Mouse (Mus musculus) embryonic facial prominence, embryonic 10.5 days (tissue): ENCODE results near the gene Phf11b. TPM values are rescaled to one million over a fixed set of nuclear protein-coding genes. Genes with fewer than 3 reads are reported as not detected.
"Not testable (repeated sequence)": the region's sequence is repeated elsewhere in the genome, so short reads cannot be mapped to it uniquely, and the experiment has no call there.

Experiments used
- DNase-seq: peaks from one replicate; pipeline ENCODE4 v3.0.0-alpha.2; 2017; ENCODE audit warnings: low spot score
- H3K27ac ChIP-seq: fragments of 300-500 bp; sonication (generic); replicated peaks from 2 replicates; pipeline ENCODE4 v1.5.1; 2016; ENCODE audit warnings: mild to moderate bottlenecking
- H3K27me3 ChIP-seq: fragments of 300-500 bp; sonication (generic); replicated peaks from 2 replicates; pipeline ENCODE4 v1.6.1; 2016; ENCODE audit warnings: low read depth, mild to moderate bottlenecking; ENCODE audit not compliant: poor library complexity, severe bottlenecking
- H3K36me3 ChIP-seq: fragments of 300-500 bp; sonication (generic); replicated peaks from 2 replicates; pipeline ENCODE4 v1.6.1; 2016; ENCODE audit warnings: mild to moderate bottlenecking, moderate library complexity
- H3K4me1 ChIP-seq: fragments of 300-500 bp; sonication (generic); 2 replicates; pipeline ENCODE4 v1.6.1; 2016
- H3K4me3 ChIP-seq: fragments of 300-500 bp; sonication (generic); 2 replicates; pipeline ENCODE4 v1.5.1; 2016; ENCODE audit warnings: mild to moderate bottlenecking, moderate library complexity
- H3K9me3 ChIP-seq: fragments of 300-500 bp; sonication (generic); 2 replicates; pipeline ENCODE4 v1.6.1; 2016; ENCODE audit warnings: mild to moderate bottlenecking
- WGBS: fragments of 180-500 bp; shearing (Covaris S2); methylation state at CpG from one replicate; pipeline ENCODE4 v1.1.7; 2016; 5-methylcytosine and 5-hydroxymethylcytosine counted together
- polyA plus RNA-seq: library from polyadenylated mRNA; unstranded; fragments of >200 nt; fragmentation: Nextera tagmentation; extraction: Ambion mirVana; gene quantifications from 2 replicates; pipeline ENCODE4 v1.2.1, GENCODE M21; 2016

Gene Phf11b
- polyA plus RNA-seq, 1 experiment from 2014 or later: 0.21 TPM

GRCm38 (mm10) chr14:59274961-59275360, 66.2 kb downstream of the Phf11b start:
- not testable (repeated sequence) for H3K36me3 ChIP-seq, H3K27ac ChIP-seq, H3K4me3 ChIP-seq, H3K4me1 ChIP-seq, H3K27me3 ChIP-seq, H3K9me3 ChIP-seq, DNase-seq
- WGBS: 94% methylated on average over 4 of the region's 4 CpGs

Other genes starting within 250 kb of the Phf11b start
- gene 1700129C05Rik, start 198.5 kb downstream of the Phf11b start, polyA plus RNA-seq: not detected in 2 replicates
- not detected in 2 replicates for gene Gm5142, start 162.6 kb downstream of the Phf11b start, polyA plus RNA-seq
- 121 and 123 TPM in 2 replicates for gene Rcbtb1, start 140.1 kb downstream of the Phf11b start, polyA plus RNA-seq
- not detected in 2 replicates for gene Gm6904, start 81.1 kb downstream of the Phf11b start, polyA plus RNA-seq
- not detected in 2 replicates for gene Phf11a, start 43.8 kb downstream of the Phf11b start, polyA plus RNA-seq
- gene Phf11d, start 24.1 kb upstream of the Phf11b start, polyA plus RNA-seq: 0.16 and 0.23 TPM in 2 replicates
- 0.78 and 1.0 TPM in 2 replicates for gene Phf11c, start 54.0 kb upstream of the Phf11b start, polyA plus RNA-seq
- 11.1 and 13.5 TPM in 2 replicates for gene Setdb2, start 99.5 kb upstream of the Phf11b start, polyA plus RNA-seq
- 44.9 and 45.7 TPM in 2 replicates for gene Cab39l, start 99.6 kb upstream of the Phf11b start, polyA plus RNA-seq